Mouse (Mus musculus): ENCODE measurements around the gene Nt5e. TPM values are rescaled to one million over a fixed set of nuclear protein-coding genes. Genes with fewer than 3 reads are reported as not detected.

Nt5e gene
- polyA plus RNA-seq, 1 experiment from 2014 or later = 5.0 TPM

DNA sequence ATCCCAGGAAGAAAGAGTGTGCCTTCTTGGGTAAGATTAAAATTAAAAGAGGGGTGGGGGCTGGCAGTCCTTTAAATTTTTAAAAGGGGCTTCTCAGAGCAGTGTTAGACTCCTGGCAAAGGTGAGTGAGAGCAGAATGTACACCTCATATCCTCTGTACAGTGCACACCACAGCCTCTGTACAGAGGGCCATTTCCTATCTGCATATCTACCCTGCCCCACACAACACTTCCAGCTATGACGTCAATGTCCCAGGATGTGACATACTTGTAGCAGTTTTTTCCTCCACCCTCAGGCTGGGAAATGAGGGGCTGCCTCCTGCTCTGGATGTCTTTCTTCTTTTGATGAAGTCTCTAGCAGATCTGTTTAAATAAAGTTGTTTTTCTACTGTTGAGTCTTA lies 17.9 kb upstream of the Nt5e start:
- H3K9me3 ChIP-seq (replicated peaks) = no peaks in the 10 kb centered on the region
- no peak for ATAC-seq (replicated peaks; ENCODE audit: insufficient number of reproducible peaks, insufficient read depth, low FRiP score, low read depth)
- no peaks in the 10 kb centered on the region for H3K36me3 ChIP-seq
- H3K4me1 ChIP-seq (replicated peaks) = no peaks in the 10 kb centered on the region
- WGBS = 15% methylated on average over 1 of the region's 1 CpGs
- no peak overlapping the region for H3K4me3 ChIP-seq
- H3K4me2 ChIP-seq = no peak overlapping the region
- no peaks in the 10 kb centered on the region for H3K27me3 ChIP-seq
- no peak overlapping the region for H3K27ac ChIP-seq
- no peak overlapping the region for H3K9ac ChIP-seq

DNA sequence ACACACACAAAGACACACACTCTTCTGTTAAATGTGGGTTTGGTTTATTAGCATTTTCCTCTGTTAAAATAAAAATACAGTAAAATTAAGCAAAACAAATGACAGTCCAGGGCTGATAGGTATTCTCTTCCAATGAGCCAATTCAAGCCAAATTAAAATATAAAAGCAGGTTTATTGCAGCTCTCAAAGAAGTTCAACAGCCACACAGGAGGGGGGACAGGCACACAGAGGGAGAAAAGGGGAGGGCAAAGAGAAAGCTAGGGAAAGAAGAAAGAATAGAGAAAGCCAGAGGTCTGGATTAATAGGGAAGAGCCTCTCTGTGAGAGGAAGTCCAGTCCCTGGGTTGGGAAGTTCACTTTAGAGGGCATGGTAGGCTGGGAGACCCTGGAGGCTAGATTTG lies 7.8 kb upstream of the Nt5e start:
- no peak overlapping the region for H3K4me3 ChIP-seq
- no peaks in the 10 kb centered on the region for H3K36me3 ChIP-seq
- no peaks in the 10 kb centered on the region for H3K27me3 ChIP-seq
- H3K4me2 ChIP-seq = no peak overlapping the region
- no peak overlapping the region for H3K9ac ChIP-seq
- H3K9me3 ChIP-seq (replicated peaks) = no peaks in the 10 kb centered on the region
- H3K27ac ChIP-seq = no peak overlapping the region
- ATAC-seq (replicated peaks; ENCODE audit: insufficient number of reproducible peaks, insufficient read depth, low FRiP score, low read depth) = no peak
- no peaks in the 10 kb centered on the region for H3K4me1 ChIP-seq (replicated peaks)

DNA sequence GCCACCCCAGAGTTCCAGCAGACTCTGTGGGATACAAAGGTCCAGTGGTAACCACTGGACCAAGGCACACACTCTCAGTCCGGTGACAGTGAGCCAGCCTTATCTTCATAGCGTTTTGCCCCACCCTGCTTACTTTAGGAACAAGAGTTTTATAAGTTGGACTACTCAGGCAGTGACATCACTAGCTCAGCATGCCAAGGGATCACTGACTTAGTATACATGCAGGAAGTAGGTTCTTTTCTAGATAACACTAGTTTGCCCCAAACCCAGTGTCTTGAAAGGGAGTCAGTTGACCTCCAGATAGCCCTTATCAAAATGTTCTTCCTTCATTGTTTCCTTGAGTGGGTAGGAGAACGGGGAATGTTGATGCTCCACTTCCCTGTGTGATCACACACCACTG lies 2.4 kb upstream of the Nt5e start:
- ATAC-seq (replicated peaks; ENCODE audit: insufficient number of reproducible peaks, insufficient read depth, low FRiP score, low read depth) = no peak
- Histone ChIP-seq H3K4me1 (replicated peaks) (peaks cover 5% of the 10 kb centered on the region), H3K9me3 (replicated peaks) (no peaks in the 10 kb centered on the region), H3K27me3 (no peaks in the 10 kb centered on the region), H3K9ac (no peak overlapping the region), H3K4me2 (no peak overlapping the region), H3K36me3 (no peaks in the 10 kb centered on the region), H3K27ac (no peak overlapping the region), H3K4me3 (no peak overlapping the region)
- 61% methylated on average over 3 of the region's 3 CpGs for WGBS

DNA sequence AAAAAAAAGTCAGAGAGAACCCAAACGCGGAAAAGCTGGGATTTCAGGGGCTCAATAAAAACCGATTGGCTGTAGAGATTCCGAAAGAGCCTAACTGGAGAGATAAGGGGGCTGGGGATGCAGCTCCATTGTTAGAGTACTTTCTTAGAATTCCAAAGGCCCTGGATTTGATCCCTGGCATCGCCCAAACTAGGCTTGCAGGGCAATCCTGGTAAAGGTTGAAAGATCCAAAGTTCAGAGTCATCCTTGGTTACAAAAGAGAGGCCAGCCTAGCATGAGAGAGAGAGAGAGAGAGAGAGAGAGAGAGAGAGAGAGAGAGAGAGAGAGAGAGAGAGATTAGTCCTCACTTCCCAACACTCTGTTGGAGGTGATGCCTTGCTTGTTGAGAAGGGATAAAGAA lies 1.7 kb downstream of the Nt5e start:
- WGBS = 40% methylated on average over 5 of the region's 5 CpGs
- peak overlapping the region; percentile 93 for H3K4me2 ChIP-seq
- no peak overlapping the region for H3K9ac ChIP-seq
- peak overlapping the region; percentile 67 for H3K4me3 ChIP-seq
- peaks cover 5% of the 10 kb centered on the region for H3K4me1 ChIP-seq (replicated peaks)
- H3K36me3 ChIP-seq = no peaks in the 10 kb centered on the region
- no peak for ATAC-seq (replicated peaks; ENCODE audit: insufficient number of reproducible peaks, insufficient read depth, low FRiP score, low read depth)
- H3K9me3 ChIP-seq (replicated peaks) = no peaks in the 10 kb centered on the region
- no peaks in the 10 kb centered on the region for H3K27me3 ChIP-seq
- no peak overlapping the region for H3K27ac ChIP-seq

DNA sequence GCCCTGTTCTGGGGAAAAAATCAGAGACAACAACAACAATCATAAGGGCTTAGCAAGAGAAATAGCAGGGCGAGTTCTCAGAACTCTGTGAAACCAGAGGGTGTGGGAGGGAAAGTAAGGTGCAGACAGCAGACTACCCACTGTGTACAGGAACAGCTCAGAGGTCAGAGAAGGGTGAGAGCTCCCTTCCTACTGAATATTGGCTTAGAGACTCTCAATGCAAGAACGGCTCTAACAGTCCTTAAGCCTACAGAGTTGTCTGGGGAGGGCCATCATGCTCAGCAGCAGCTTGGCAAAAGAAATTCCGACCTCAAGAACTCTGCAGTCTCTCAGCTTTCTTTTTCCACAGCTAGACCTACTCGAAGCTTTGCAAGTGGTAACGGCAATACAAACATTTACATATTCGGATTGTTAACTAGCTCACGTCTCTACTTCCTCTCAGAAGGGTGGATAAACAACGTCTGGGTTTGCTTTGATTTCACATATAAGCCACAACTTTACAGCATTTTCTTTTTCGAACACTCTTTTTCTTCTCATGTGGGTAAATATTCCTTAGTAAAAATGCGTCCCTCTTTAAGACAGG lies 2.3 kb downstream of the Nt5e start:
- no peak for ATAC-seq (replicated peaks; ENCODE audit: insufficient number of reproducible peaks, insufficient read depth, low FRiP score, low read depth)
- peak overlapping the region; percentile 93; the same call in 1 of the 2 replicates for H3K4me2 ChIP-seq
- WGBS = 46% methylated on average over 10 of the region's 10 CpGs
- H3K27me3 ChIP-seq = no peaks in the 10 kb centered on the region
- peak overlapping the region; percentile 13; the same call in 1 of the 2 replicates for H3K4me3 ChIP-seq
- no peaks in the 10 kb centered on the region for H3K9me3 ChIP-seq (replicated peaks)
- no peak overlapping the region for H3K9ac ChIP-seq
- H3K36me3 ChIP-seq = no peaks in the 10 kb centered on the region
- peaks cover 5% of the 10 kb centered on the region for H3K4me1 ChIP-seq (replicated peaks)
- H3K27ac ChIP-seq = no peak overlapping the region

DNA sequence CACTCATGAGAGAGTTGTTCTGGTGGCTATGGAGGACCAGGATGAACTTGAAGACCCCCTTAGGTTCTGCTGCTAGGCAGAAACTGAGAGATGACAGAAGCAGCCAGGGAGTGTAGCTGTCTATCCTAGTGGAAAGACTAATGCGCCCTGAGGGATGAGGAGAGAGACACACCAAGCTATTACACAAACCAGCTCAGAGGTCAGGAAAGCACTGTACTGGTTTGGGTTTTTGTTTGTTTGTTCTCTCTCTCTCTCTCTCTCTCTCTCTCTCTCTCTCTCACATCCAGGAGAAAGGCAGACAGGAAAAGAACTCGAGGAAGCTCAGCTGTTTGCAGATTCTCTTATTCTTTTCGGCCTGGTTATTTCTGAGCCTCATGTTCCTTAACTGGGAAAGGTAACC lies 3.3 kb downstream of the Nt5e start:
- no peak for ATAC-seq (replicated peaks; ENCODE audit: insufficient number of reproducible peaks, insufficient read depth, low FRiP score, low read depth)
- H3K4me2 ChIP-seq = no peak overlapping the region
- H3K4me1 ChIP-seq (replicated peaks) = peaks cover 5% of the 10 kb centered on the region
- no peaks in the 10 kb centered on the region for H3K36me3 ChIP-seq
- H3K4me3 ChIP-seq = no peak overlapping the region
- WGBS = 65% methylated on average over 3 of the region's 3 CpGs
- no peak overlapping the region for H3K9ac ChIP-seq
- no peaks in the 10 kb centered on the region for H3K27me3 ChIP-seq
- H3K27ac ChIP-seq = no peak overlapping the region
- H3K9me3 ChIP-seq (replicated peaks) = no peaks in the 10 kb centered on the region

DNA sequence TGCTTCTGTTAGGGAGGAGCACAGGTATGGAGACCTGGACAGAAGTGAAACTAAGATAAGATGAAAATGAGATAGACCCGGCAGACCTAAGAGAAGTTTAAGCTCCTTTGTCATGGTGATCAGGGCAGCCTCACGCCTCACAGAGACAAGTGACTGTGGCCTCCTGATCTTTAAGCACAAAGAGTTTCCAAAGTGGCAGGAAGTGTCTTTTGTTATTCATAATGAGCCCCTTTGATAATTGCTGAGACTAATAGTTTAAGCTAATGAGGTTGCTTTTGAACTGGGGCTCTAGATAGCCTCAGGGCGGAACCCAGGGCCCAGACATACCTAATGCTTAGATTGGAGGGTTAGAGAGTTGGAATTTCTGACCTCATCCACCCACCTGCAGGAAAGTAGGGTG lies 5.5 kb downstream of the Nt5e start:
- Histone ChIP-seq H3K36me3 (no peaks in the 10 kb centered on the region), H3K4me1 (replicated peaks) (peaks cover 9% of the 10 kb centered on the region), H3K9ac (no peak overlapping the region), H3K27ac (no peak overlapping the region), H3K27me3 (no peaks in the 10 kb centered on the region), H3K9me3 (replicated peaks) (no peaks in the 10 kb centered on the region), H3K4me2 (no peak overlapping the region), H3K4me3 (no peak overlapping the region)
- no peak for ATAC-seq (replicated peaks; ENCODE audit: insufficient number of reproducible peaks, insufficient read depth, low FRiP score, low read depth)
- WGBS = 53% methylated on average over 3 of the region's 3 CpGs

DNA sequence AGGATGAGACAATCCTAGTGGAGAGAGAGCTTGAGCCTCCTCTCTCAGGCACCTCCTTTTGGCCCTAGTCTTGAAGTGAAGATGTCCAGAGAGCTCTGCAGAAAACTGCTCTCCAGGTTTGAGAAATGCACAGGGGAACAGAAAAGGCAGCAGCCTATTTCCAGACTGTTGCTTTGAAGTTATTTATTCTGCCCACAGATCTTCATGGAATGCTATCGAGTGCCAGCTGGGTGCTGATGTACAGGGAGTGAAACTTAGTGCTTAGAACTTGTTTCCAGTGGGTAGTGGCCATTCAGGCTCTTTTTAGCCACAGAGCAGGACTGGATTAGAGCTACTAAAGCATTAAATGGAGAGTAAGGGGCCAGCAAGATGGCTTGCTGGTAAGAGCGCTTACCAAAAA lies 8.8 kb downstream of the Nt5e start:
- H3K27ac ChIP-seq = no peak overlapping the region
- H3K4me2 ChIP-seq = no peak overlapping the region
- no peaks in the 10 kb centered on the region for H3K36me3 ChIP-seq
- no peaks in the 10 kb centered on the region for H3K27me3 ChIP-seq
- ATAC-seq (replicated peaks; ENCODE audit: insufficient number of reproducible peaks, insufficient read depth, low FRiP score, low read depth) = no peak
- H3K4me1 ChIP-seq (replicated peaks) = peaks cover 4% of the 10 kb centered on the region; the same call in 1 of the 2 replicates
- no peak overlapping the region for H3K9ac ChIP-seq
- H3K9me3 ChIP-seq (replicated peaks) = no peaks in the 10 kb centered on the region
- H3K4me3 ChIP-seq = no peak overlapping the region
- WGBS = 54% methylated on average over 2 of the region's 2 CpGs

DNA sequence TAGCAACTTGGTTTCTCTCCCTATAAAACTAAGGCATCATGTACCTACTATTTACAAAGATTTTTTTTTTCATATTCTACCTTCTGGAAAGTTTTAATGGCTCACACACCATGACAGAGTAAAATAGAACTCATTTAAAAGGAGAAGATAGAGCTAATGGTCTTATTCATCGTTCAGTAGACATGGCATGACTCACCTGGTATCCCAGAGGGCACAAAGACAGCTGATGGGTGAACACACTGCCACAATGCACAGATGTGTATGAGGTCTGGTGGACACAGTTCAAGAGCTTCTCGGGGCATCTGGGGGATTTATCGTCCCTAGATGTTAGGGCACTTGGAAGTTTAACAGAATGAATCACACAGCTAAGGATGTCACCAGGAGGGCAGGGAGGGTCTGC lies 13.8 kb downstream of the Nt5e start:
- no peaks in the 10 kb centered on the region for H3K27me3 ChIP-seq
- no peaks in the 10 kb centered on the region for H3K9me3 ChIP-seq (replicated peaks)
- H3K27ac ChIP-seq = no peak overlapping the region
- H3K36me3 ChIP-seq = no peaks in the 10 kb centered on the region
- 78% methylated on average over 3 of the region's 3 CpGs for WGBS
- 0 out of 2 replicates have a peak, but pooled peaks cover 2% of the 10 kb centered on the region for H3K4me1 ChIP-seq (replicated peaks)
- no peak for ATAC-seq (replicated peaks; ENCODE audit: insufficient number of reproducible peaks, insufficient read depth, low FRiP score, low read depth)
- H3K4me2 ChIP-seq = no peak overlapping the region
- H3K4me3 ChIP-seq = no peak overlapping the region
- H3K9ac ChIP-seq = no peak overlapping the region

DNA sequence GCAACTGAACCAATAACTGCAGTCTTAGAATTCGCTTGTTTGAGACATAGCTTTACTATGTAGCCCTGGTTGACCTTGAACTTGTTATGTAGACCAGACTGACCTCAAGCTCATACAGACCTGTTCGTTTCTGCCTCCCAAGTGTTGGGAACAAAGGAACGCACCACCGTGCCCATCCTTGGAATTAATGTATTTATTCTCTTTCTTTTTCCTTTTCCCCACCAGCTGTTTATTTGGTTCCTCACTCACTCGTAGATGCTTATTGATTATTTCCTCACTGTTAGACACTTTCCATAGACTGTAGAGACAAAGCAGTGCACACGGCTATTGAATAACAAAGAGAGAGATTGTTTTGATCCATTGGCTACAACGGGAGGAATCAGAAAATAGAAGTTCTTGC lies 15.2 kb downstream of the Nt5e start:
- no peaks in the 10 kb centered on the region for H3K9me3 ChIP-seq (replicated peaks)
- H3K4me2 ChIP-seq = no peak overlapping the region
- no peaks in the 10 kb centered on the region for H3K36me3 ChIP-seq
- H3K27ac ChIP-seq = no peak overlapping the region
- H3K4me1 ChIP-seq (replicated peaks) = peaks cover 7% of the 10 kb centered on the region; the same call in 1 of the 2 replicates
- no peak overlapping the region for H3K9ac ChIP-seq
- no peak overlapping the region for H3K4me3 ChIP-seq
- H3K27me3 ChIP-seq = no peaks in the 10 kb centered on the region
- ATAC-seq (replicated peaks; ENCODE audit: insufficient number of reproducible peaks, insufficient read depth, low FRiP score, low read depth) = no peak
- WGBS = 79% methylated on average over 7 of the region's 7 CpGs

DNA sequence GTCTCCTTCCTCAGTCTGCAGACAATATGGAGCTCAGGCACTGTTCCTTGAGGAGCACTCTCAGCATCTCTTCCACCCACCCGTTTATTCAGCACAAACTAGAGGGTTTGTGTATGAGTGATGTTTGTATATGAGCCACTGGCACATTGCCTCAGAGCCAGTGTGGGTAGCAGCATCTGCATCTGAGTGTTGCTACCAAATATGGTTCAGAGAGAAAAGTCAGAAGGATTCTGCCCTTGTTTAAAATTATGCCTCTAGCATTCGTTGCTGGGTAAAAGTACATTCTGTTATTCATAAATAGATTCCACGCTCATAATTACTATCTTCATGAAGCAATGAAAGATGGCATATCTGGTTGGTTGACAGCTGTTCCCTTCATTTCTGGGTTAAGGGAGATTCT lies 15.7 kb downstream of the Nt5e start:
- 77% methylated on average over 3 of the region's 3 CpGs for WGBS
- Histone ChIP-seq H3K4me3 (no peak overlapping the region), H3K4me1 (replicated peaks) (peaks cover 7% of the 10 kb centered on the region; the same call in 1 of the 2 replicates), H3K9me3 (replicated peaks) (no peaks in the 10 kb centered on the region), H3K27me3 (no peaks in the 10 kb centered on the region), H3K4me2 (no peak overlapping the region), H3K27ac (no peak overlapping the region), H3K36me3 (no peaks in the 10 kb centered on the region), H3K9ac (no peak overlapping the region)
- no peak for ATAC-seq (replicated peaks; ENCODE audit: insufficient number of reproducible peaks, insufficient read depth, low FRiP score, low read depth)

DNA sequence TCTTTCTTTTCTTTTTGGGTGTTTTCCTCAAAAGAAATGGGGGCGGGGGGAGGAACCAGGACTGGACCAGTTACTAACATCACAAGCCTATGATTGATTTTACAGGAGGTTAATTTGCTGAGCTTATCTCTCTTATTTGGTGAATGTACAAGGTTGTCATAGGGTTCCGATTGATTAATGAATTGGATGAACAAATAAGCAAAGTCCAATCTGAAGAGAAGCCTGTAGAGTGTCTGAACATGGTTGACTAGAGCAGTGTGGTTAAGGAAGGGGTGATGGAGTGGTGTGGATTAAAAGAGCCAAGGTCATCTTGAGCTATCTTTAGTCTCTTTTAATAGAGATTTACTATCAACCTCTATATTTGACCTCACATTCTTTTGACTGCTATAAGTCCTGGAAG lies 17.4 kb downstream of the Nt5e start:
- no peak for ATAC-seq (replicated peaks; ENCODE audit: insufficient number of reproducible peaks, insufficient read depth, low FRiP score, low read depth)
- H3K27me3 ChIP-seq = no peaks in the 10 kb centered on the region
- no peak overlapping the region for H3K4me3 ChIP-seq
- H3K9me3 ChIP-seq (replicated peaks) = no peaks in the 10 kb centered on the region
- 90% methylated on average over 2 of the region's 2 CpGs for WGBS
- peaks cover 7% of the 10 kb centered on the region; the same call in 1 of the 2 replicates for H3K4me1 ChIP-seq (replicated peaks)
- H3K27ac ChIP-seq = no peak overlapping the region
- H3K4me2 ChIP-seq = no peak overlapping the region
- H3K36me3 ChIP-seq = no peaks in the 10 kb centered on the region
- no peak overlapping the region for H3K9ac ChIP-seq
